Mouse (Mus musculus): ENCODE results near the gene Stpg2. TPM values are rescaled to one million over a fixed set of nuclear protein-coding genes. Genes with fewer than 3 reads are reported as not detected.

The Stpg2 gene
- polyA plus RNA-seq, 1 experiment from 2014 or later: not detected

Other genes starting within 250 kb of the Stpg2 start
- 60.6 and 67.0 TPM in 2 replicates for gene Rap1gds1, start 130.5 kb upstream of the Stpg2 start, polyA plus RNA-seq (2015; fragmentation: Nextera tagmentation; extraction: Ambion mirVana)

All from lung, embryonic 15.5 days (tissue).